Mouse (Mus musculus) lung, embryonic 15.5 days (tissue): ENCODE results near the gene Bbof1. TPM values are rescaled to one million over a fixed set of nuclear protein-coding genes. Genes with fewer than 3 reads are reported as not detected.

Experiments
- ATAC-seq: fragments of 200-750 bp; cut with Nextera tagmentation; 2 replicates; pipeline ENCODE4 v1.8.0; 2017; ENCODE audit warnings: moderate number of reproducible peaks, borderline replicate concordance; ENCODE audit not compliant: low FRiP score, low TSS enrichment; ENCODE audit errors: extremely low read depth
- H3K27ac ChIP-seq: fragments of 300-500 bp; sonication (generic); 2 replicates; pipeline ENCODE4 v1.5.1; 2015; ENCODE audit warnings: moderate library complexity, mild to moderate bottlenecking, inconsistent platforms
- H3K27me3 ChIP-seq: fragments of 300-500 bp; sonication (generic); 2 replicates; pipeline ENCODE4 v1.6.1; 2015; ENCODE audit warnings: inconsistent platforms
- H3K36me3 ChIP-seq: fragments of 300-500 bp; sonication (generic); 2 replicates; pipeline ENCODE4 v1.6.1; 2015; ENCODE audit warnings: inconsistent platforms
- H3K4me1 ChIP-seq: fragments of 300-500 bp; sonication (generic); 2 replicates; pipeline ENCODE4 v1.6.1; 2015; ENCODE audit warnings: inconsistent platforms
- H3K4me2 ChIP-seq: fragments of 300-500 bp; sonication (generic); 2 replicates; pipeline ENCODE4 v1.6.1; 2015; ENCODE audit warnings: inconsistent platforms, mild to moderate bottlenecking, moderate library complexity
- H3K4me3 ChIP-seq: fragments of 300-500 bp; sonication (generic); 2 replicates; pipeline ENCODE4 v1.5.1; 2015; ENCODE audit warnings: mild to moderate bottlenecking, inconsistent platforms
- H3K9ac ChIP-seq: fragments of 300-500 bp; sonication (generic); 2 replicates; pipeline ENCODE4 v1.6.1; 2015; ENCODE audit warnings: inconsistent platforms
- H3K9me3 ChIP-seq: fragments of 300-500 bp; sonication (generic); 2 replicates; pipeline ENCODE4 v1.6.1; 2016; ENCODE audit warnings: inconsistent platforms
- WGBS: fragments of 180-500 bp; shearing (Covaris S2); methylation state at CpG from one replicate; pipeline ENCODE4 v1.1.7; 2015; 5-methylcytosine and 5-hydroxymethylcytosine counted together
- polyA plus RNA-seq: library from polyadenylated mRNA; unstranded; fragments of >200 nt; fragmentation: Nextera tagmentation; extraction: Ambion mirVana; gene quantifications from 2 replicates; pipeline ENCODE4 v1.2.1, GENCODE M21; 2015

Bbof1 gene
- polyA plus RNA-seq, 1 experiment from 2014 or later = 2.4 TPM

DNA sequence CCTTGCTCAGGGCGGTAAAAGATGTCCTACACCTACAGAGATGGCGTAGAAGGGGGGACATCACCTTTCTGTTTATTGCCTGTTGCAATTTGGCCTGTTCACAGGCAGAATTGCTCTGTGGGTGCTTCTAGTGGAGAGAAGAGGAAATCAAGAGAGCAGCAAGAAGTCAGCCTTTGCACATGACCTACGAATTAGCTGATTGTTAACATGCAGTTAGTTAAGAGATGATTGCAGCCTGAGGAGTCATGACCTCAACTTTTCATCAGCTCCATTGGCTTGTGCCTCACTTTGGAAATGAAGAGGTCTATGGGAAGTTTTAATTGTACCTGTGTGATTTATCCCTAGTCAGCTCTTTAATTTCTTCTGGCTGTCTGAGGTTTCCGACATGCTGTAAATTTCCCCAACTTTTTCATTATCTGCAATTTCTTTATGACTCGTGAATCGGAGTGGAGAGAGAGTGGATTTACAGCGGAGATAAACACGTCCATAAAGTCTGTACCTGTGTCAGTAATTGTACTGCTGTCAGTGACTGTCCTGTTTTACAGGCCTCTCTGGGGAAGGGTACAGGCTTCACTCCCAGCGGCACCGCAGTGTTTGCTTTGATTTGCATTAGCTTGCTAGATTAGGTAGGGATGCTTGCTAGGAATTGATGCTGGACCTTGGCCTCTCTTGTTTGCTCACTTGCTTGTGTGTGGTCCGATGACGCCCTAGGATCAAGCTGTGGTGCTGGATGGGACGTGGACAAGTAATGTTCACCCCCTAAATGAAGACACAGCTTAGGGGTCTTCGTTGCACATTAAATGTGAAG is 74.1 kb downstream of the Bbof1 start:
- Histone ChIP-seq H3K4me1 (peaks cover 8% of the 10 kb centered on the region), H3K36me3 (no peaks in the 10 kb centered on the region), H3K4me3 (no peak overlapping the region), H3K27ac (no peak overlapping the region), H3K9ac (no peak overlapping the region), H3K27me3 (no peaks in the 10 kb centered on the region), H3K9me3 (no peaks in the 10 kb centered on the region), H3K4me2 (no peak overlapping the region)
- ATAC-seq = no peak
- 81% methylated on average over 14 of the region's 14 CpGs for WGBS

DNA sequence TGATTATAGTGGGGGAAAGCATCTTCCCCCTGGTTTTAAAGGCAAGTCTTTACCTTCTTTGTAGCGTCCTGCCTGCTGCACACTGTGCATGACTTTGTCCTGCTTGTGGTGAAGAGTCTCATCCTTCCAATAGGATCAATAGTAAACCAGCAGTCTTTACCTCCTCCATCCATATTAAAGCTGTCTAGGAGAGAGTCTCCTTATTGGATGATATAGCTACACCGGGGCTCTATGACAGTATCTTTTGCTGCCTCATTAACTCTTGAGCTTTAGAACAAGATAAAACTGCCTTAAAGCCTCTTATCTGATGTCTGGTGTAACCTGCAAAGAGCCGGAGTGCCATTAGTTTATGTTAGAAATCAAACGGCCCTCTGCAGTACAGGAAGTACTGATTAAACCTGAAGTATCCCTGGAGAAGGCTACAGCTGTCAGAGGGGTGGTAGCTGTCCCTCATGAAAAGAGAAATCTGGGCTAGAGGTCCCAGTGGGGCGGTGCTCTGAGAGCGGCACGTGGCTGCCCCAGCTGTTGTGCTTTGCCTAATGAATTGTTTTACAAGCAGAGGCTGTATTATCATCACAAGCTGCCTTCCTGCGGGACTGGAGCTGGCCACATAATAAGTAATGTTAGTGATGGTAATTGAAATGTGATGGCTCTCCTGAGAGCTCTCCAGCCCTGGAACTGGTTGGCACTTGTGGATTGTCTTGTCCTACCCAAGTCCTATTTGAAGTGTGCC is 78.6 kb downstream of the Bbof1 start:
- H3K4me3 ChIP-seq = no peak overlapping the region
- 21% methylated on average over 8 of the region's 8 CpGs for WGBS
- H3K9me3 ChIP-seq = no peaks in the 10 kb centered on the region
- no peak overlapping the region for H3K27ac ChIP-seq
- peaks cover 19% of the 10 kb centered on the region for H3K4me1 ChIP-seq
- no peak overlapping the region for H3K4me2 ChIP-seq
- no peak for ATAC-seq
- no peaks in the 10 kb centered on the region for H3K36me3 ChIP-seq
- H3K27me3 ChIP-seq = no peaks in the 10 kb centered on the region
- no peak overlapping the region for H3K9ac ChIP-seq

Other genes with a start within 250 kb of the Bbof1 start
- gene Elmsan1, start 190.2 kb upstream of the Bbof1 start, polyA plus RNA-seq = 11.7 and 12.5 TPM in 2 replicates
- gene Ptgr2, start 123.8 kb upstream of the Bbof1 start, polyA plus RNA-seq = 21.8 and 25.9 TPM in 2 replicates
- gene Zfp410, start 92.2 kb upstream of the Bbof1 start, polyA plus RNA-seq = 81.4 and 86.9 TPM in 2 replicates
- gene Coq6, start 47.4 kb upstream of the Bbof1 start, polyA plus RNA-seq = 49.4 and 50.0 TPM in 2 replicates
- gene Fam161b, start 47.2 kb upstream of the Bbof1 start, polyA plus RNA-seq = 3.8 TPM in 2 replicates
- 18.3 and 19.0 TPM in 2 replicates for gene Entpd5, start within 50 bp of the Bbof1 start, polyA plus RNA-seq
- 24.2 and 24.6 TPM in 2 replicates for gene Rnf113a2, start 8.1 kb downstream of the Bbof1 start, polyA plus RNA-seq
- 39.1 and 40.5 TPM in 2 replicates for gene Aldh6a1, start 41.9 kb downstream of the Bbof1 start, polyA plus RNA-seq
- gene Lin52, start 42.4 kb downstream of the Bbof1 start, polyA plus RNA-seq = 21.6 and 22.2 TPM in 2 replicates
- gene Vsx2, start 160.7 kb downstream of the Bbof1 start, polyA plus RNA-seq = not detected in 2 replicates
- gene Abcd4, start 208.3 kb downstream of the Bbof1 start, polyA plus RNA-seq = 11.9 and 14.5 TPM in 2 replicates
- 0.06 TPM in 1 of 2 replicates, not detected in the other for gene Vrtn, start 231.9 kb downstream of the Bbof1 start, polyA plus RNA-seq